In the genomic region with DNA sequence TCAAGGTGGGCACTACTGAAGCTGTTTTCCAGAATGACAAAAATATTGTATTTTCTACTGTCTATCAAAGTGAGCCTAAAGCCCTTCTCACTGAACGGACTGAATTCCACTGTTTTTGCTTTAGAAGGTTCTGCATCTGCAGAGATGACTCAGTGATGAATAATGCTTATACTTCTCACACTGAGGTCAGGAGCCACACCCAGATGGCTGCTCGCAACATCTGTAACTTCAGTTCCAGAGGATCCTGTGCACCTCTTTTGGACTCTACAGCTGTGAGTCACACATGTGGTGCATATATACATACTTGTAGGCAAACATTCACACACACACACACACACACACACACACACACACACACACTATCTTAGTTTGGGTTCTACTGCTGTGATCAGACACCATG, we compare ENCODE assay signal across 29 mouse cellular contexts.
A peak's percentile ranks its signal among the peaks of the same experiment; 100 is the strongest.
DNase-seq lines count a peak whose midpoint lies in the region; ATAC-seq and TF ChIP-seq lines count a peak whose summit lies in the region.
"Had no signal": no experiment of that assay in that cellular context is flagged by ENCODE, and none has a peak within 500 bp of the region (broad histone marks: within the 10 kb centered on the region; RNA-seq: fewer than 3 reads in every experiment).

No protein-coding gene starts in this region.

- no peak overlapping the region for H3K4me3 ChIP-seq in C2C12 (ENCODE audit: insufficient read depth, poor library complexity, severe bottlenecking)
- no peak overlapping the region for H3K4me3 ChIP-seq in embryonic fibroblast, embryonic 13.5 days (ENCODE audit: insufficient read depth, low read length)
- H3K4me3 ChIP-seq in neural tube, embryonic 15.5 days (replicated peaks) = no peak overlapping the region
- no peak overlapping the region for H3K4me3 ChIP-seq in kidney, embryonic 15.5 days (replicated peaks)
- H3K4me3 ChIP-seq: embryonic facial prominence, embryonic 12.5 days; embryonic facial prominence, embryonic 15.5 days; erythroblast, embryonic 14.5 days; forebrain, embryonic 12.5 days; heart, adult 2 months; heart, embryonic 10.5 days; heart, embryonic 13.5 days; hindbrain, embryonic 12.5 days; hindbrain, embryonic 15.5 days had no signal

- no peak overlapping the region for H3K4me2 ChIP-seq in neural tube, embryonic 15.5 days
- H3K4me2 ChIP-seq in kidney, embryonic 15.5 days = no peak overlapping the region
- H3K4me2 ChIP-seq: embryonic facial prominence, embryonic 12.5 days; embryonic facial prominence, embryonic 15.5 days; forebrain, embryonic 12.5 days; heart, embryonic 13.5 days; hindbrain, embryonic 12.5 days; hindbrain, embryonic 15.5 days had no signal

- H3K36me3 ChIP-seq in C2C12 (ENCODE audit: control insufficient read depth, insufficient read depth) = no peaks in the 10 kb centered on the region
- no peaks in the 10 kb centered on the region for H3K36me3 ChIP-seq in neural tube, embryonic 15.5 days
- H3K36me3 ChIP-seq in kidney, embryonic 15.5 days = no peaks in the 10 kb centered on the region
- H3K36me3 ChIP-seq: embryonic facial prominence, embryonic 12.5 days; embryonic facial prominence, embryonic 15.5 days; forebrain, embryonic 12.5 days; G1E; heart, embryonic 10.5 days; heart, embryonic 13.5 days; hindbrain, embryonic 12.5 days; hindbrain, embryonic 15.5 days had no signal

- peak; percentile 77 for DNase-seq in 3134 (ENCODE audit: extremely low read depth, insufficient read length, low spot score)
- no peak for DNase-seq in adrenal gland, postnatal 36 days
- DNase-seq: adrenal gland, adult 8-10 months; adrenal gland, postnatal 25 days; cerebellum, adult 11 months; cerebellum, adult 2 months; cerebellum, adult 9-11 months; cerebellum, postnatal 25 days; gastrocnemius, postnatal 10 days; gastrocnemius, postnatal 36 days; heart, adult 2 months; heart, postnatal 14 days; heart, postnatal 4 days had no signal

- no peak for TF ChIP-seq POLR2A in embryonic fibroblast, embryonic 13.5 days (IDR thresholded peaks at IDR 0.05; ENCODE audit: low read depth, low read length)

- H3K79me2 ChIP-seq in C2C12 (ENCODE audit: control insufficient read depth, insufficient read depth) = no peaks in the 10 kb centered on the region

- no peaks in the 10 kb centered on the region for H3K27me3 ChIP-seq in C2C12 (ENCODE audit: control insufficient read depth, insufficient read depth, insufficient read length)
- H3K27me3 ChIP-seq in neural tube, embryonic 15.5 days (replicated peaks) = no peaks in the 10 kb centered on the region
- H3K27me3 ChIP-seq in kidney, embryonic 15.5 days = no peaks in the 10 kb centered on the region
- H3K27me3 ChIP-seq: CH12.LX; embryonic facial prominence, embryonic 12.5 days; embryonic facial prominence, embryonic 15.5 days; forebrain, embryonic 12.5 days; hindbrain, embryonic 12.5 days; hindbrain, embryonic 15.5 days had no signal

- peak overlapping the region; percentile 68 for H3K27ac ChIP-seq in embryonic fibroblast, embryonic 13.5 days (ENCODE audit: insufficient read depth, low read length)
- H3K27ac ChIP-seq in neural tube, embryonic 15.5 days (replicated peaks) = no peak overlapping the region
- H3K27ac ChIP-seq in kidney, embryonic 15.5 days = no peak overlapping the region
- H3K27ac ChIP-seq: embryonic facial prominence, embryonic 12.5 days; embryonic facial prominence, embryonic 15.5 days; forebrain, embryonic 12.5 days; heart, adult 2 months; heart, embryonic 10.5 days; heart, embryonic 13.5 days; hindbrain, embryonic 12.5 days; hindbrain, embryonic 15.5 days had no signal

- no peak overlapping the region for H3K9ac ChIP-seq in neural tube, embryonic 15.5 days (replicated peaks)
- H3K9ac ChIP-seq in kidney, embryonic 15.5 days = no peak overlapping the region
- H3K9ac ChIP-seq: embryonic facial prominence, embryonic 12.5 days; embryonic facial prominence, embryonic 15.5 days; forebrain, embryonic 12.5 days; heart, embryonic 13.5 days; hindbrain, embryonic 12.5 days; hindbrain, embryonic 15.5 days had no signal

- no peak for ATAC-seq in neural tube, embryonic 15.5 days (ENCODE audit: low FRiP score)
- no peak for ATAC-seq in kidney, embryonic 15.5 days (replicated peaks; ENCODE audit: low FRiP score)
- ATAC-seq: forebrain, embryonic 16.5 days; intestine, postnatal 0 days had no signal

- TF ChIP-seq CTCF in C2C12 (IDR thresholded peaks at IDR 0.05; ENCODE audit: control insufficient read depth, insufficient read depth, insufficient read length) = no peak
- no peak for TF ChIP-seq CTCF in embryonic fibroblast, embryonic 13.5 days (IDR thresholded peaks at IDR 0.05; ENCODE audit: borderline replicate concordance, insufficient read depth, low read length)

- no peaks in the 10 kb centered on the region for H3K79me3 ChIP-seq in C2C12 (ENCODE audit: low read depth)

- 90% methylated on average over 2 of the region's 2 CpGs for WGBS in neural tube, embryonic 15.5 days
- WGBS in kidney, embryonic 15.5 days = 77% methylated on average over 2 of the region's 2 CpGs

- no peak overlapping the region for H3ac ChIP-seq in C2C12 (ENCODE audit: control insufficient read depth, insufficient read length, low read depth)

- H3K9me3 ChIP-seq in neural tube, embryonic 15.5 days (replicated peaks) = no peaks in the 10 kb centered on the region
- no peaks in the 10 kb centered on the region for H3K9me3 ChIP-seq in kidney, embryonic 15.5 days (replicated peaks)
- H3K9me3 ChIP-seq: embryonic facial prominence, embryonic 12.5 days; embryonic facial prominence, embryonic 15.5 days; forebrain, embryonic 12.5 days; G1E; heart, embryonic 10.5 days; heart, embryonic 13.5 days; hindbrain, embryonic 12.5 days; hindbrain, embryonic 15.5 days had no signal

- peaks cover 6% of the 10 kb centered on the region for H3K4me1 ChIP-seq in embryonic fibroblast, embryonic 13.5 days (ENCODE audit: control insufficient read depth, insufficient read depth, low read length)
- no peaks in the 10 kb centered on the region for H3K4me1 ChIP-seq in neural tube, embryonic 15.5 days
- H3K4me1 ChIP-seq in kidney, embryonic 15.5 days = no peaks in the 10 kb centered on the region
- H3K4me1 ChIP-seq: embryonic facial prominence, embryonic 12.5 days; embryonic facial prominence, embryonic 15.5 days; forebrain, embryonic 12.5 days; heart, embryonic 10.5 days; heart, embryonic 13.5 days; hindbrain, embryonic 12.5 days; hindbrain, embryonic 15.5 days had no signal

TF ChIP-seq in C2C12, 6 proteins besides CTCF, POLR2A, EP300 and RAD21:
- TF ChIP-seq CEBPB (IDR thresholded peaks at IDR 0.05; ENCODE audit: low read depth) (no peak), FOSL1 (IDR thresholded peaks at IDR 0.05; ENCODE audit: insufficient read depth, low read length, poor library complexity, severe bottlenecking) (peak; percentile 64), MYOD1 (IDR thresholded peaks at IDR 0.05; ENCODE audit: control insufficient read depth, insufficient read length, low read depth) (peak; percentile 2)
